Mouse (Mus musculus): ENCODE results near the gene Olfr560. TPM values are rescaled to one million over a fixed set of nuclear protein-coding genes. Genes with fewer than 3 reads are reported as not detected.

Gene Olfr560
- polyA plus RNA-seq, 1 experiment from 2014 or later, result not detected

DNA sequence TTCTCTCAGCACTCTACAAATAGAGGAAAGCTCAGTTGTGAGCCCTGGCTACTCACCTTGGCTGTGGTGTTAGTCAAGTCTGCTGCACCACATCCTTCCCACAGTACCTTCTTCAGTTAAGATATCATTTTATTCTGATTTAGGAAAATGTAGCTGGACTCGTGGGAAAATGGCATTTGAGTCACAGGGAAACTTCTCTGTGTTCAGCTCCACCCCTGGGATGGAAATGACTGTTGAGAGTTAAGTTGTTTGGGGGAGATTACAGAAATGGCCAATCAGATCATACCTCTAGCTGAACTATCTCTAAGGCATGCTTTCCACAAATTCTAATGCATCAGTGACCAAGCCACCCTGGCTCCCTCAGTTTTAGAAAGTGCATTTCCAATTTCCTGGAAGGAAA is 40.2 kb downstream of the Olfr560 start, which contains the start of gene Olfr33:
Olfr33 (minus strand) TSS at position 101 of the 400 bp plus-strand sequence.
- no peak within 1 kb of the TSS for H3K9ac ChIP-seq (ENCODE audit: low read depth, low read length)
- no peak for TF ChIP-seq CTCF (IDR thresholded peaks at IDR 0.05; ENCODE audit: low read depth)
- H3K4me1 ChIP-seq (replicated peaks; ENCODE audit: insufficient read depth, low read length), result no peaks in the 10 kb centered on the region
- 33% methylated on average over 1 of the region's 1 CpGs for WGBS
- no peaks in the 10 kb centered on the region for H3K36me3 ChIP-seq (ENCODE audit: insufficient read depth, low read length)
- H3K4me2 ChIP-seq (ENCODE audit: low read length), result no peak within 1 kb of the TSS
- ATAC-seq (replicated peaks; ENCODE audit: low FRiP score, low read depth) (no peak), DNase-seq (ENCODE audit: low spot score) (no peak)
- no peaks in the 10 kb centered on the region for H3K27me3 ChIP-seq (ENCODE audit: insufficient read depth, low read length)
- H3K9me3 ChIP-seq (replicated peaks; ENCODE audit: low read length), result no peaks in the 10 kb centered on the region
- H3K27ac ChIP-seq, result no peak within 1 kb of the TSS
- no peak within 1 kb of the TSS for H3K4me3 ChIP-seq (replicated peaks; ENCODE audit: low read depth, low read length)

- no peak for ATAC-seq (replicated peaks; ENCODE audit: low FRiP score, low read depth)
- no peaks in the 10 kb centered on the region for H3K36me3 ChIP-seq (ENCODE audit: insufficient read depth, low read length)
- no peak within 1 kb of the TSS for H3K4me3 ChIP-seq (replicated peaks; ENCODE audit: low read depth, low read length)
- H3K9ac ChIP-seq (ENCODE audit: low read depth, low read length), result no peak within 1 kb of the TSS
- no peak for TF ChIP-seq CTCF (IDR thresholded peaks at IDR 0.05; ENCODE audit: low read depth)
- H3K9me3 ChIP-seq (replicated peaks; ENCODE audit: low read length), result no peaks in the 10 kb centered on the region
- DNase-seq (ENCODE audit: low spot score), result no peak
- no peak within 1 kb of the TSS for H3K4me2 ChIP-seq (ENCODE audit: low read length)
- no peaks in the 10 kb centered on the region for H3K4me1 ChIP-seq (replicated peaks; ENCODE audit: insufficient read depth, low read length)
- no peaks in the 10 kb centered on the region for H3K27me3 ChIP-seq (ENCODE audit: insufficient read depth, low read length)
- H3K27ac ChIP-seq, result no peak within 1 kb of the TSS
Measured at GRCm38 (mm10) chr7:102701915-102702314, 57.3 kb downstream of the Olfr560 start, which contains the start of gene Olfr558. Gene Olfr558, plus strand, starts transcription at chr7:102702215.

Other genes starting within 250 kb of the Olfr560 start
- not detected in 2 replicates for gene Olfr547, start 224.6 kb downstream of the Olfr560 start, polyA plus RNA-seq (2015; fragmentation: Nextera tagmentation; extraction: Ambion mirVana)
- not detected in 2 replicates for gene Olfr548-ps1, start 218.5 kb downstream of the Olfr560 start, polyA plus RNA-seq (2015; fragmentation: Nextera tagmentation; extraction: Ambion mirVana)
- gene Olfr549, start 209.5 kb downstream of the Olfr560 start, polyA plus RNA-seq (2015; fragmentation: Nextera tagmentation; extraction: Ambion mirVana), result not detected in 2 replicates
- 1.1 TPM in 2 replicates for gene Trim21, start 193.9 kb downstream of the Olfr560 start, polyA plus RNA-seq (2015; fragmentation: Nextera tagmentation; extraction: Ambion mirVana)
- gene Olfr550, start 187.9 kb downstream of the Olfr560 start, polyA plus RNA-seq (2015; fragmentation: Nextera tagmentation; extraction: Ambion mirVana), result not detected in 2 replicates
- not detected in 2 replicates for gene Olfr551, start 167.5 kb downstream of the Olfr560 start, polyA plus RNA-seq (2015; fragmentation: Nextera tagmentation; extraction: Ambion mirVana)
- not detected in 2 replicates for gene Olfr552, start 161.6 kb downstream of the Olfr560 start, polyA plus RNA-seq (2015; fragmentation: Nextera tagmentation; extraction: Ambion mirVana)
- gene Olfr553, start 141.1 kb downstream of the Olfr560 start, polyA plus RNA-seq (2015; fragmentation: Nextera tagmentation; extraction: Ambion mirVana), result not detected in 2 replicates
- not detected in 2 replicates for gene Olfr554, start 120.9 kb downstream of the Olfr560 start, polyA plus RNA-seq (2015; fragmentation: Nextera tagmentation; extraction: Ambion mirVana)
- not detected in 2 replicates for gene Olfr555, start 100.5 kb downstream of the Olfr560 start, polyA plus RNA-seq (2015; fragmentation: Nextera tagmentation; extraction: Ambion mirVana)
- gene Olfr556, start 94.5 kb downstream of the Olfr560 start, polyA plus RNA-seq (2015; fragmentation: Nextera tagmentation; extraction: Ambion mirVana), result not detected in 2 replicates
- 10.6 and 11.3 TPM in 2 replicates for gene Trim68, start 72.0 kb downstream of the Olfr560 start, polyA plus RNA-seq (2015; fragmentation: Nextera tagmentation; extraction: Ambion mirVana)
- gene Olfr557, start 63.5 kb downstream of the Olfr560 start, polyA plus RNA-seq (2015; fragmentation: Nextera tagmentation; extraction: Ambion mirVana), result not detected in 2 replicates
- 1.3 and 1.4 TPM in 2 replicates for gene Olfr558, start 57.2 kb downstream of the Olfr560 start, polyA plus RNA-seq (2015; fragmentation: Nextera tagmentation; extraction: Ambion mirVana)
- not detected in 2 replicates for gene Olfr33, start 40.3 kb downstream of the Olfr560 start, polyA plus RNA-seq (2015; fragmentation: Nextera tagmentation; extraction: Ambion mirVana)
- not detected in 2 replicates for gene Olfr559, start 31.9 kb downstream of the Olfr560 start, polyA plus RNA-seq (2015; fragmentation: Nextera tagmentation; extraction: Ambion mirVana)
- 0.50 and 0.63 TPM in 2 replicates for gene Olfr78, start 105 bp upstream of the Olfr560 start, polyA plus RNA-seq (2015; fragmentation: Nextera tagmentation; extraction: Ambion mirVana)
- 0.09 TPM in 1 of 2 replicates, not detected in the other for gene Olfr561, start 11.9 kb upstream of the Olfr560 start, polyA plus RNA-seq (2015; fragmentation: Nextera tagmentation; extraction: Ambion mirVana)
- gene Olfr564, start 44.1 kb upstream of the Olfr560 start, polyA plus RNA-seq (2015; fragmentation: Nextera tagmentation; extraction: Ambion mirVana), result not detected in 2 replicates
- not detected in 2 replicates for gene Olfr566, start 99.4 kb upstream of the Olfr560 start, polyA plus RNA-seq (2015; fragmentation: Nextera tagmentation; extraction: Ambion mirVana)
- not detected in 2 replicates for gene Olfr568, start 117.8 kb upstream of the Olfr560 start, polyA plus RNA-seq (2015; fragmentation: Nextera tagmentation; extraction: Ambion mirVana)
- gene Olfr569, start 131.5 kb upstream of the Olfr560 start, polyA plus RNA-seq (2015; fragmentation: Nextera tagmentation; extraction: Ambion mirVana), result not detected in 2 replicates
- not detected in 2 replicates for gene Olfr570, start 135.2 kb upstream of the Olfr560 start, polyA plus RNA-seq (2015; fragmentation: Nextera tagmentation; extraction: Ambion mirVana)
- gene Olfr571, start 158.2 kb upstream of the Olfr560 start, polyA plus RNA-seq (2015; fragmentation: Nextera tagmentation; extraction: Ambion mirVana), result not detected in 2 replicates
- not detected in 2 replicates for gene Olfr572, start 165.0 kb upstream of the Olfr560 start, polyA plus RNA-seq (2015; fragmentation: Nextera tagmentation; extraction: Ambion mirVana)
- not detected in 2 replicates for gene Olfr573-ps1, start 183.2 kb upstream of the Olfr560 start, polyA plus RNA-seq (2015; fragmentation: Nextera tagmentation; extraction: Ambion mirVana)
- gene Olfr574, start 189.1 kb upstream of the Olfr560 start, polyA plus RNA-seq (2015; fragmentation: Nextera tagmentation; extraction: Ambion mirVana), result not detected in 2 replicates
- gene Olfr575, start 199.4 kb upstream of the Olfr560 start, polyA plus RNA-seq (2015; fragmentation: Nextera tagmentation; extraction: Ambion mirVana), result not detected in 2 replicates
- not detected in 2 replicates for gene Olfr576, start 203.3 kb upstream of the Olfr560 start, polyA plus RNA-seq (2015; fragmentation: Nextera tagmentation; extraction: Ambion mirVana)
- gene Olfr577, start 216.6 kb upstream of the Olfr560 start, polyA plus RNA-seq (2015; fragmentation: Nextera tagmentation; extraction: Ambion mirVana), result not detected in 2 replicates
- not detected in 2 replicates for gene Olfr578, start 230.0 kb upstream of the Olfr560 start, polyA plus RNA-seq (2015; fragmentation: Nextera tagmentation; extraction: Ambion mirVana)